Mouse (Mus musculus): ENCODE measurements around the gene Zbtb22. TPM values are rescaled to one million over a fixed set of nuclear protein-coding genes. Genes with fewer than 3 reads are reported as not detected.

Zbtb22 gene
- polyA plus RNA-seq, 1 experiment from 2014 or later = 17.1 TPM

GRCm38 (mm10) chr17:33965846-33966550 is 50.3 kb downstream of the Zbtb22 start:
- no peak for ATAC-seq (ENCODE audit: low FRiP score, low read depth)
- Histone ChIP-seq H3K9ac (no peak overlapping the region), H3K4me3 (no peak overlapping the region), H3K4me2 (no peak overlapping the region), H3K27me3 (no peaks in the 10 kb centered on the region), H3K36me3 (peaks cover 37% of the 10 kb centered on the region), H3K9me3 (no peaks in the 10 kb centered on the region), H3K27ac (replicated peaks) (no peak overlapping the region), H3K4me1 (replicated peaks) (no peaks in the 10 kb centered on the region)
- WGBS = 91% methylated on average over 16 of the region's 16 CpGs

- Histone ChIP-seq H3K4me1 (replicated peaks) (no peaks in the 10 kb centered on the region), H3K4me2 (peak overlapping the region; percentile 11; the same call in 1 of the 2 replicates)
- peak; percentile 79 for ATAC-seq (ENCODE audit: low FRiP score, low read depth)
Observed at GRCm38 (mm10) chr17:33968489-33968888, 52.8 kb downstream of the Zbtb22 start.

More at GRCm38 (mm10) chr17:33968489-33968888, 52.8 kb downstream of the Zbtb22 start:
- 4% methylated on average over 9 of the region's 9 CpGs for WGBS
- Histone ChIP-seq H3K9ac (no peak overlapping the region), H3K4me3 (no peak overlapping the region), H3K27me3 (no peaks in the 10 kb centered on the region), H3K27ac (replicated peaks) (no peak overlapping the region), H3K9me3 (no peaks in the 10 kb centered on the region), H3K36me3 (peaks cover 21% of the 10 kb centered on the region; the same call in 1 of the 2 replicates)

Small RNA genes lying within 50 kb of the gene (microRNA-seq; reads per million reads assigned to microRNA genes)
- not detected for gene Gm27740

Other genes starting within 250 kb of the Zbtb22 start
- 179 and 192 TPM in 2 replicates for gene Hnrnpm, start 229.0 kb upstream of the Zbtb22 start, polyA plus RNA-seq (2015; fragmentation: Nextera tagmentation; extraction: Ambion mirVana)
- 84.6 and 86.7 TPM in 2 replicates for gene March2, start 197.2 kb upstream of the Zbtb22 start, polyA plus RNA-seq (2015; fragmentation: Nextera tagmentation; extraction: Ambion mirVana)
- 590 and 595 TPM in 2 replicates for gene Rab11b, start 155.4 kb upstream of the Zbtb22 start, polyA plus RNA-seq (2015; fragmentation: Nextera tagmentation; extraction: Ambion mirVana)
- gene Angptl4, start 134.1 kb upstream of the Zbtb22 start, polyA plus RNA-seq (2015; fragmentation: Nextera tagmentation; extraction: Ambion mirVana) = 23.2 and 23.9 TPM in 2 replicates
- gene Kank3, start 105.4 kb upstream of the Zbtb22 start, polyA plus RNA-seq (2015; fragmentation: Nextera tagmentation; extraction: Ambion mirVana) = 50.4 and 57.1 TPM in 2 replicates
- gene Rps28, start 91.3 kb upstream of the Zbtb22 start, polyA plus RNA-seq (2015; fragmentation: Nextera tagmentation; extraction: Ambion mirVana) = 474 and 594 TPM in 2 replicates
- gene Ndufa7, start 91.3 kb upstream of the Zbtb22 start, polyA plus RNA-seq (2015; fragmentation: Nextera tagmentation; extraction: Ambion mirVana) = 496 and 540 TPM in 2 replicates
- 54.7 and 55.3 TPM in 2 replicates for gene Cd320, start 72.8 kb upstream of the Zbtb22 start, polyA plus RNA-seq (2015; fragmentation: Nextera tagmentation; extraction: Ambion mirVana)
- not detected in 2 replicates for gene Gm7029, start 42.1 kb upstream of the Zbtb22 start, polyA plus RNA-seq (2015; fragmentation: Nextera tagmentation; extraction: Ambion mirVana)
- 2.2 and 2.7 TPM in 2 replicates for gene Kifc1, start 25.2 kb upstream of the Zbtb22 start, polyA plus RNA-seq (2015; fragmentation: Nextera tagmentation; extraction: Ambion mirVana)
- 0.26 TPM in 1 of 2 replicates, not detected in the other for gene Platr17, start 10.8 kb upstream of the Zbtb22 start, polyA plus RNA-seq (2015; fragmentation: Nextera tagmentation; extraction: Ambion mirVana)
- 50.3 and 55.9 TPM in 2 replicates for gene Daxx, start 6.5 kb upstream of the Zbtb22 start, polyA plus RNA-seq (2015; fragmentation: Nextera tagmentation; extraction: Ambion mirVana)
- gene Tapbp, start within 50 bp of the Zbtb22 start, polyA plus RNA-seq (2015; fragmentation: Nextera tagmentation; extraction: Ambion mirVana) = 30.5 and 33.2 TPM in 2 replicates
- gene Rgl2, start 13.6 kb downstream of the Zbtb22 start, polyA plus RNA-seq (2015; fragmentation: Nextera tagmentation; extraction: Ambion mirVana) = 55.1 and 60.1 TPM in 2 replicates
- 172 and 185 TPM in 2 replicates for gene Pfdn6, start 24.4 kb downstream of the Zbtb22 start, polyA plus RNA-seq (2015; fragmentation: Nextera tagmentation; extraction: Ambion mirVana)
- 24.3 and 26.5 TPM in 2 replicates for gene Wdr46, start 24.8 kb downstream of the Zbtb22 start, polyA plus RNA-seq (2015; fragmentation: Nextera tagmentation; extraction: Ambion mirVana)
- 12.8 and 14.1 TPM in 2 replicates for gene B3galt4, start 35.6 kb downstream of the Zbtb22 start, polyA plus RNA-seq (2015; fragmentation: Nextera tagmentation; extraction: Ambion mirVana)
- 74.8 and 76.6 TPM in 2 replicates for gene Vps52, start 39.9 kb downstream of the Zbtb22 start, polyA plus RNA-seq (2015; fragmentation: Nextera tagmentation; extraction: Ambion mirVana)
- gene Rps18, start 40.1 kb downstream of the Zbtb22 start, polyA plus RNA-seq (2015; fragmentation: Nextera tagmentation; extraction: Ambion mirVana) = 701 and 784 TPM in 2 replicates
- 19.5 and 25.2 TPM in 2 replicates for gene H2-K1, start 84.4 kb downstream of the Zbtb22 start, polyA plus RNA-seq (2015; fragmentation: Nextera tagmentation; extraction: Ambion mirVana)
- 22.1 and 24.9 TPM in 2 replicates for gene Ring1, start 108.8 kb downstream of the Zbtb22 start, polyA plus RNA-seq (2015; fragmentation: Nextera tagmentation; extraction: Ambion mirVana)
- gene H2-Ke6, start 112.2 kb downstream of the Zbtb22 start, polyA plus RNA-seq (2015; fragmentation: Nextera tagmentation; extraction: Ambion mirVana) = 64.8 and 71.9 TPM in 2 replicates
- 166 and 176 TPM in 2 replicates for gene Slc39a7, start 115.8 kb downstream of the Zbtb22 start, polyA plus RNA-seq (2015; fragmentation: Nextera tagmentation; extraction: Ambion mirVana)
- 57.8 and 61.1 TPM in 2 replicates for gene Rxrb, start 115.9 kb downstream of the Zbtb22 start, polyA plus RNA-seq (2015; fragmentation: Nextera tagmentation; extraction: Ambion mirVana)
- gene Col11a2, start 123.5 kb downstream of the Zbtb22 start, polyA plus RNA-seq (2015; fragmentation: Nextera tagmentation; extraction: Ambion mirVana) = 4.5 and 5.4 TPM in 2 replicates
- gene H2-Oa, start 176.4 kb downstream of the Zbtb22 start, polyA plus RNA-seq (2015; fragmentation: Nextera tagmentation; extraction: Ambion mirVana) = 0.14 TPM in 1 of 2 replicates, not detected in the other
- 19.4 and 19.8 TPM in 2 replicates for gene H2-DMa, start 203.6 kb downstream of the Zbtb22 start, polyA plus RNA-seq (2015; fragmentation: Nextera tagmentation; extraction: Ambion mirVana)
- gene Brd2, start 206.7 kb downstream of the Zbtb22 start, polyA plus RNA-seq (2015; fragmentation: Nextera tagmentation; extraction: Ambion mirVana) = 122 and 144 TPM in 2 replicates
- 0.20 and 0.38 TPM in 2 replicates for gene H2-DMb2, start 227.4 kb downstream of the Zbtb22 start, polyA plus RNA-seq (2015; fragmentation: Nextera tagmentation; extraction: Ambion mirVana)
- 0.79 and 1.1 TPM in 2 replicates for gene H2-DMb1, start 237.2 kb downstream of the Zbtb22 start, polyA plus RNA-seq (2015; fragmentation: Nextera tagmentation; extraction: Ambion mirVana)

Measured in hindbrain, embryonic 15.5 days (tissue).